Mouse (Mus musculus) ES-Bruce4 (cell line): ENCODE measurements around the gene Hook2. TPM values are rescaled to one million over a fixed set of nuclear protein-coding genes. Genes with fewer than 3 reads are reported as not detected.

Experiments used
- H3K27ac ChIP-seq: 2 replicates; pipeline ENCODE4 v1.5.1; 2012; ENCODE audit warnings: low read length, inconsistent platforms; ENCODE audit not compliant: insufficient read depth
- H3K27me3 ChIP-seq: 2 replicates; pipeline ENCODE4 v1.6.1; 2012; ENCODE audit warnings: mild to moderate bottlenecking, low read length, inconsistent platforms; ENCODE audit not compliant: control insufficient read depth, poor library complexity, insufficient read depth, severe bottlenecking
- H3K36me3 ChIP-seq: 2 replicates; pipeline ENCODE4 v1.6.1; 2012; ENCODE audit warnings: inconsistent platforms, mild to moderate bottlenecking, low read length, moderate library complexity; ENCODE audit not compliant: control insufficient read depth, poor library complexity, insufficient read depth, severe bottlenecking
- H3K4me1 ChIP-seq: one replicate; pipeline ENCODE4 v1.8.1; 2011; ENCODE audit warnings: low read length; ENCODE audit not compliant: control insufficient read depth, insufficient read depth
- H3K4me3 ChIP-seq: 2 replicates; pipeline ENCODE4 v1.5.1; 2011; ENCODE audit warnings: low read depth, mild to moderate bottlenecking, low read length
- H3K9ac ChIP-seq: 2 replicates; pipeline ENCODE4 v1.6.1; 2012; ENCODE audit warnings: low read depth, mild to moderate bottlenecking, inconsistent platforms; ENCODE audit not compliant: poor library complexity, severe bottlenecking
- H3K9me3 ChIP-seq: replicated peaks from 2 replicates; pipeline ENCODE4 v1.6.1; 2012; ENCODE audit warnings: mild to moderate bottlenecking, low read length, inconsistent platforms; ENCODE audit not compliant: control insufficient read depth, poor library complexity, insufficient read depth, severe bottlenecking
- CTCF ChIP-seq: IDR thresholded peaks from one replicate; pipeline ENCODE4 v1.8.1; 2011; ENCODE audit warnings: low read depth, low read length
- EP300 ChIP-seq: IDR thresholded peaks from 2 replicates; pipeline ENCODE4 v1.6.1; 2011; ENCODE audit warnings: low read depth, low read length; ENCODE audit not compliant: insufficient read depth
- POLR2A ChIP-seq: IDR thresholded peaks from one replicate; pipeline ENCODE4 v1.8.1; 2011; ENCODE audit warnings: low read length; ENCODE audit not compliant: insufficient read depth
- polyA plus RNA-seq: library from polyadenylated mRNA; stranded (reverse); fragments of >200 nt; gene quantifications from 2 replicates; pipeline ENCODE4 v1.2.4, GENCODE M21; 2011; ENCODE audit warnings: low read depth; ENCODE audit not compliant: missing spikeins, insufficient read depth, insufficient read length

Gene Hook2
- polyA plus RNA-seq, result 41.5 and 41.8 TPM in 2 replicates

DNA sequence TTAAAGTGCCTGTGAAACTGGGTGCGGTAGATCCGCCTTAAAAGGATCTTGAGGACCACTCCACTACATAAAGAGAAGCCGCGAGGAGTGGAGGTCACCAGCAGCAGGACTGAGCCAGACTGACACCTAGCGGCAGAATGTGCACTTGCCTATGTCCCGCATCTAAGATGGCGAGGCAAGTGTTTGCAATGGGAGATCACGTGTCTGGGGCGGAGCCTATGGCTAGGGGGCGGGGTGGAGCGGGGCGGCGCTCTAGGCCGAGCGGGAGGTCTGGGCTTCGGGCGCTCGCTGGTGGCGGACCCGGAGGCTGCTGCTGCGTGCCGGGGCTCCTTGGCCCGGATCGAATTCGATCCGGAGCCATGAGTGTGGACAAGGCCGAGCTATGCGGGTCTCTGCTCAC is at the start of gene Hook2:
Gene Hook2 (plus strand): TSS at position 255 of the 400 bp plus-strand sequence.
- peaks cover 5% of the 10 kb centered on the region for H3K4me1 ChIP-seq
- H3K4me3 ChIP-seq, result peak within 1 kb of the TSS; percentile 76
- no peaks in the 10 kb centered on the region for H3K9me3 ChIP-seq
- peak within 1 kb of the TSS; percentile 73 for H3K9ac ChIP-seq
- no peaks in the 10 kb centered on the region for H3K27me3 ChIP-seq
- peaks cover 10% of the 10 kb centered on the region for H3K36me3 ChIP-seq
- H3K27ac ChIP-seq, result peak within 1 kb of the TSS; percentile 85
- TF ChIP-seq EP300 (peak; percentile 81), CTCF (peak; percentile 99), POLR2A (peak; percentile 48)

DNA sequence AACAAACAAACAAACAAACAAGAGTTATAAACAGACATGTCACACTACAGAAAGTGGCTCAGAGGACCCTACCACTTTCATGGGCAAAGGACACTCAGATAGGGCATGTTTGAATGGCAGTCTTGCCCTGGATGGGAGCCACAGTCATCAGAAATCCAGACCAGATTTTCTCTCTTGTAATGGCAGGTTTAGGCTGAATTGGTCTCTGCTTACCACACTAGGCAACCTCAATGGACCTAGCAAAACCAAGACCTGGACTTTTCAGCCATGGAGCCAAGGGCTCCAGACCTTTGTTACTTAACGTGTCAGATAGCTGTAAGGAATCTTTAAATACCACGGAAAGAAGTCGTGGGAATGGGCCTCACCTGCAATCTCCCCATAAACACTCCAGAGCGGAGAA is 46.7 kb upstream of the Hook2 start:
- no peak for TF ChIP-seq CTCF
- no peak for TF ChIP-seq EP300
- TF ChIP-seq POLR2A, result no peak
- no peaks in the 10 kb centered on the region for H3K9me3 ChIP-seq
- no peak overlapping the region for H3K27ac ChIP-seq
- no peak overlapping the region for H3K9ac ChIP-seq
- H3K36me3 ChIP-seq, result no peaks in the 10 kb centered on the region
- H3K4me3 ChIP-seq, result no peak overlapping the region
- H3K4me1 ChIP-seq, result no peaks in the 10 kb centered on the region
- H3K27me3 ChIP-seq, result peaks cover 14% of the 10 kb centered on the region

DNA sequence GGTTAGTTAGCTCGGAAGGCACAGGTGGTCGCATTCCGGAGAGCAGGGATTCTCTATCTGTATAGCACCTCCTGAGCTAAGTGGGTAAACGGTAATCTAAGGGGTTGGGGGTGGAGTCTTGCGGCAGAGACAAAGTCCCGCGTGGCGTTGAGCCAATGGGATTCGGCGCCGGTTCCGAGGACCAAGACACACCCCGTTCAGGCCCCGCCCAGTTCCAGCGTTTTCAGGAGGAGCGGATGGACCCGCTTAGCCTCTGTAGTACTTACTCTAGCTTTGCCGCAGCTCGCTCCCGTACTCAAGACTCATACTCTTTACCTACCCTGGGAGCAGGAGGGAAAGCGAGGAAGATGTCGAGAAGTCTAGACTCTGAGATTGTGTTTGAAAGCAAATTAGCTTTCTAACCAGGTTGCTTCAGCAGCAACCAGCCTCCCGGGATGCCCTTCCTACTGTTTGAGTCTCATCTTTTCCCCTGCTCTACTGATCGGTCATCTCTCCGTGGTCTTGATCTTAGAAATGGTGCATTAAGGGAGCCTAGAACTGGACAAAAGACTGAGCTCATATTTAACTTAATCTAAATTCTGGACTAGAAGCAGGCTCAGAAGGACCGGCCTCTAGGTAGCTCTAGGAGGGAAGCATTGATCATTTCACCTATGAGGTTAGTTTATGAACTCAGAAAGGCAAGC is 45.8 kb upstream of the Hook2 start:
- no peaks in the 10 kb centered on the region for H3K4me1 ChIP-seq
- H3K27ac ChIP-seq, result no peak overlapping the region
- no peaks in the 10 kb centered on the region for H3K36me3 ChIP-seq
- peak overlapping the region; percentile 52 for H3K4me3 ChIP-seq
- no peaks in the 10 kb centered on the region for H3K9me3 ChIP-seq
- peaks cover 14% of the 10 kb centered on the region for H3K27me3 ChIP-seq
- no peak overlapping the region for H3K9ac ChIP-seq
- TF ChIP-seq POLR2A (no peak), CTCF (no peak), EP300 (no peak)

DNA sequence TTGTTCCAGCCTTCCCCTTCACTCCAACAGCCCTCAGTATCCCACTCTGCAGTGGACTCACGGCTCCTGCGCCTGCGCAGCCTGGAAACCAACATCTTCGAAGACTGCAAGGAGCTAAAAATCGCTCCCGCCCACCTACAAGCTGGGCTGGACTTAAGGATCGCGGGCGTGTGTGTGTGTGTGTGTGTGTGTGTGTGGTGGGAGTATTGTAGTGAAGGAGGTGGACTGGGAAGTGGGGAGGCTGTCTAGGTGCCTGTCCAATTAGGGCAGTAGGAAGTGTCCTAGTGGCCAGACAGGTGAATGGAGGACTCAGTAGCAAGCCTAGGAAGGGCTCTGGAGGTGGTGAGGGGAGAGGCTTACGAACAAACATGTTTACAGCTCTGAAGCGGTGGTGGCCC is 45.2 kb upstream of the Hook2 start:
- Histone ChIP-seq H3K36me3 (no peaks in the 10 kb centered on the region), H3K9ac (no peak overlapping the region), H3K27ac (no peak overlapping the region), H3K4me1 (no peaks in the 10 kb centered on the region), H3K9me3 (no peaks in the 10 kb centered on the region), H3K4me3 (peak overlapping the region; percentile 14), H3K27me3 (peaks cover 14% of the 10 kb centered on the region)
- no peak for TF ChIP-seq EP300

DNA sequence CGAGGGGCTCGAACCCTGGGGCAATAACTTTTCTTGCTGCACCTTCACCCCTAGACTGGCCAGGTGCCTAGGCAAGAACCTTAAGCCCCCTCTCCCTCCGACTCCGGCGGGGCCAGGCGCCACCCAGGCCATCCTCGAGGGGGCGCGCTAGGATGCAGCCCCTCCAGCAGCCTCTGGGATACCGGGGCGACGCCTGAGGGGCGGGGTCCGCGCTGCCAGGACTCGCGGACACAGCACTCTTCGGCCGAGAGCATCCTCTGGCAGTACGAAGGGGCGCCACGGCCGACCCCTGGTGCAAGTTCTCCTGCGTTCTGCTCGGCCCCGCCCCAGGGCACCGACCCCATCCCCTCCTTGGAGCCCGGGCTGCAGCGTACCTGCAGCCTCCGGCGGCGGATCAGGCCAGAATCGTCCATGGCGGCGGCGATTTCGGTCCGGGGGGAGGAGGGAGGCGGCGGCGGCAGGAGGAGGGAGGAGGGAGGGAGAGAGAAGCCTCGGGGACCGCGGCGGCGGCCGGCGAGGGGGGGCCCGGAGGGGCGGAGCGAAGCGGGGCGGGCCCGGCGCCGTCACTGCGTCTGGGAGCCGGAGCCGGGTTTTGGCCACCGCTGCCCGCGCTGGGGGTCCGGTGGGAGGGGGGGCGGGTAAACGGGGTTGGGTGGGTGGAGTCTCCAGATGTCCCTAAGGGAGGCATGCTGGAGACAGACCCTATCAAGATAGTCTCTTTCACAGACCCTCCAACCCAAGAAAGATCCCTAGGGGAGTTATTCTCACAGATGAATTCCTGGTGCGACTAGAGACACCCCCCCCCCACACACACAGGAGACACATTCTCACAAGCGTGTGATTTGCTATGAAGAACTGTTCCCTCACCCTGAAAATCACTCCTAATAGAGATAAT is 44.5 kb upstream of the Hook2 start:
- no peaks in the 10 kb centered on the region for H3K9me3 ChIP-seq
- no peaks in the 10 kb centered on the region for H3K36me3 ChIP-seq
- peaks cover 14% of the 10 kb centered on the region for H3K27me3 ChIP-seq
- no peak overlapping the region for H3K27ac ChIP-seq
- peak overlapping the region; percentile 81 for H3K9ac ChIP-seq
- TF ChIP-seq CTCF (peak; percentile 61), EP300 (no peak)
- peak overlapping the region; percentile 59 for H3K4me3 ChIP-seq
- H3K4me1 ChIP-seq, result no peaks in the 10 kb centered on the region

DNA sequence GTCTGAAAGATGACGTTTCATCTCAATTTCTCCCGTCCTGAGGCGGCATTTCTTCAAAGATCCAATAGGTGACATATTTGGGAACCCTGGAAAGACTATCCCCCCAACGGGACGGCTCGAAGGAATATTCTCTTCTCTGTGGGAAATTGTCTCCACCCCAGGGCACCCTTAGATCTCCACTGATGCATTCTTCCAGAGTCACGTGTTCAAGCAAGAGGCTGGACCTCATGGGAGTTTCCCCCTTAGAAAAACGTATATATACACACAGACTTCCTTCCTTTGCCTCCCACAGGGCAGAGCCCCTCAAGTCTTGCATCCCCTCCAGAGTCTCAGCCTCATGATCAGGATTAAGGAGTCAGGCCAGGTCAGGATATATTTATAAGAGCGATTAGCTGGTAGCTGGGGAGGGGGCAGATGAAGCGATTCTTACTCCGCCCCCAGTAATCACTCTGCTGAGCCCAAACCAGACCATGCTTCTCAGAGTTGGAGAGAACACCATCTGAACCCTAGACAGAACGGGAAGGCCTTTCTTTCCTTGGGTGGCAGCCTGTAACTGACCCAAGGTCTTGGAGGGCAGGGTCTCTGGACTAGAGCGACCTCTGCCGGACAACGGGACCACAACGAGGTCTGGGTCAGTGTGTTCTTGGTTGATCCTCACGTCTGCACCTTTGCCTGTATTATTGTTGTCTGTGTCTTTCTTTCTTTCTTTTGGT is 43.7 kb upstream of the Hook2 start, which contains the start of gene Rtbdn:
Gene Rtbdn (plus strand): TSS at position 464 of the 713 bp plus-strand sequence.
- Histone ChIP-seq H3K27ac (no peak within 1 kb of the TSS), H3K27me3 (peaks cover 14% of the 10 kb centered on the region; the same call in 1 of the 2 replicates), H3K4me1 (no peaks in the 10 kb centered on the region), H3K9ac (peak within 1 kb of the TSS; percentile 81), H3K4me3 (peak within 1 kb of the TSS; percentile 59), H3K36me3 (no peaks in the 10 kb centered on the region), H3K9me3 (no peaks in the 10 kb centered on the region)
- TF ChIP-seq CTCF (peak; percentile 68), EP300 (no peak), POLR2A (no peak)
